Mouse (Mus musculus): ENCODE results near the gene Abcg8.

DNA sequence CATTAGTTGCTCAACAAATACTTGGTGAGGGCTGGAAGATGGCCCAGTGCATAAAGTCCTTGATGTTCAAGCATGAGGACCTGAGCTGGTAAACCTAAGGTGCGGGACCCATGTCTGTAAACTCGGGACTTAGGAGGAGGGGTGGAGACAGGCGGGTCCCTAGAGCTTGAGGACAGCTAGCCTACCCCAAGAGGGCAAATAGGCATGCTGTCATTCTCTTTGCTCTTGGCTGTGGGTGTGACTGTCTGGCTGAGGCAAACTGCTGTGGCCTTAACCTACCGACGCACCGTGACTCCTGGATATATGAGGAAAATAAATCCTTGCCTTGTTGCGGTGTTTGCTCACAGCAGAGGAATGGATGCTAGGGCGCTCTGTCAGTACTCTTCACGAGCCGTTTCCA, 48.4 kb upstream of the Abcg8 start:
- no peak for TF ChIP-seq POLR2A (IDR thresholded peaks at IDR 0.05; ENCODE audit: extremely low read depth, insufficient read depth, low read length)
- no peak for TF ChIP-seq CTCF (IDR thresholded peaks at IDR 0.05; ENCODE audit: extremely low read depth, insufficient read depth, low read length)
